Mouse (Mus musculus) E14TG2a.4 (cell line): ENCODE data around the gene Fbxo40.
A peak's percentile ranks its signal among the peaks of the same experiment; 100 is the strongest.

ENCODE experiments used
- H3K27me3 ChIP-seq: 2 replicates; pipeline ENCODE4 v1.6.1; 2014; ENCODE audit warnings: low read length, control low read depth; ENCODE audit not compliant: insufficient read depth
- H3K36me3 ChIP-seq: 2 replicates; pipeline ENCODE4 v1.6.1; 2014; ENCODE audit warnings: low read length, control low read depth; ENCODE audit not compliant: insufficient read depth
- H3K4me1 ChIP-seq: replicated peaks from 2 replicates; pipeline ENCODE4 v1.6.1; 2014; ENCODE audit warnings: low read depth, low read length, control low read depth
- H3K4me3 ChIP-seq: replicated peaks from 2 replicates; pipeline ENCODE4 v1.5.1; 2014; ENCODE audit warnings: mild to moderate bottlenecking, low read length
- H3K9me3 ChIP-seq: 2 replicates; pipeline ENCODE4 v1.6.1; 2014; ENCODE audit warnings: low read length, control low read depth
- CTCF ChIP-seq: conservative IDR thresholded peaks from 2 replicates; pipeline ENCODE4 v1.5.1; 2014; ENCODE audit warnings: low read length
- NANOG ChIP-seq: IDR thresholded peaks from 2 replicates; pipeline ENCODE4 v1.6.1; 2014; ENCODE audit warnings: borderline replicate concordance, low read length, mixed read lengths
- POU5F1 ChIP-seq: IDR thresholded peaks from 2 replicates; pipeline ENCODE4 v1.6.1; 2014; ENCODE audit warnings: low read length, borderline replicate concordance

Fbxo40 gene

GRCm38 (mm10) chr16:36989999-36990625, at the start of gene Fbxo40:
Gene Fbxo40 (minus strand): TSS chr16:36990467.
- Histone ChIP-seq H3K4me1 (peaks cover 19% of the 10 kb centered on the region), H3K27me3 (no peaks in the 10 kb centered on the region), H3K36me3 (no peaks in the 10 kb centered on the region), H3K4me3 (no peak within 1 kb of the TSS), H3K9me3 (no peaks in the 10 kb centered on the region; the same call in 1 of the 2 replicates)
- TF ChIP-seq NANOG (no peak), POU5F1 (no peak), CTCF (no peak)

GRCm38 (mm10) chr16:37034751-37035150, 44.5 kb upstream of the Fbxo40 start:
- no peaks in the 10 kb centered on the region for H3K4me1 ChIP-seq
- no peak for TF ChIP-seq CTCF
- no peak for TF ChIP-seq POU5F1
- TF ChIP-seq NANOG: no peak
- no peaks in the 10 kb centered on the region for H3K27me3 ChIP-seq
- no peaks in the 10 kb centered on the region for H3K9me3 ChIP-seq
- H3K36me3 ChIP-seq: peaks cover 25% of the 10 kb centered on the region
- H3K4me3 ChIP-seq: no peak overlapping the region

- no peaks in the 10 kb centered on the region for H3K9me3 ChIP-seq
- H3K4me3 ChIP-seq: no peak overlapping the region
- H3K27me3 ChIP-seq: no peaks in the 10 kb centered on the region
- no peak for TF ChIP-seq POU5F1
- TF ChIP-seq CTCF: no peak
- no peak for TF ChIP-seq NANOG
- peaks cover 28% of the 10 kb centered on the region for H3K36me3 ChIP-seq
- H3K4me1 ChIP-seq: no peaks in the 10 kb centered on the region
Observed at GRCm38 (mm10) chr16:37031996-37032395, 41.7 kb upstream of the Fbxo40 start.

GRCm38 (mm10) chr16:37027581-37027980, 37.3 kb upstream of the Fbxo40 start:
- H3K4me1 ChIP-seq: no peaks in the 10 kb centered on the region
- H3K36me3 ChIP-seq: peaks cover 13% of the 10 kb centered on the region
- H3K4me3 ChIP-seq: no peak overlapping the region
- TF ChIP-seq NANOG: no peak
- TF ChIP-seq POU5F1: no peak
- no peak for TF ChIP-seq CTCF
- peaks cover 8% of the 10 kb centered on the region for H3K9me3 ChIP-seq
- H3K27me3 ChIP-seq: no peaks in the 10 kb centered on the region

GRCm38 (mm10) chr16:37012336-37012735, 22.1 kb upstream of the Fbxo40 start:
- TF ChIP-seq NANOG (no peak), CTCF (no peak), POU5F1 (no peak)
- Histone ChIP-seq H3K4me3 (peak overlapping the region; percentile 99), H3K9me3 (no peaks in the 10 kb centered on the region), H3K27me3 (no peaks in the 10 kb centered on the region; the same call in 1 of the 2 replicates), H3K36me3 (peaks cover 28% of the 10 kb centered on the region), H3K4me1 (peaks cover 16% of the 10 kb centered on the region)

- peak overlapping the region; percentile 99 for H3K4me3 ChIP-seq
- TF ChIP-seq CTCF: no peak
- no peak for TF ChIP-seq NANOG
- no peak for TF ChIP-seq POU5F1
- no peaks in the 10 kb centered on the region for H3K9me3 ChIP-seq
- H3K27me3 ChIP-seq: no peaks in the 10 kb centered on the region; the same call in 1 of the 2 replicates
- H3K36me3 ChIP-seq: peaks cover 28% of the 10 kb centered on the region
- peaks cover 16% of the 10 kb centered on the region for H3K4me1 ChIP-seq
Observed at GRCm38 (mm10) chr16:37011922-37012289, 21.6 kb upstream of the Fbxo40 start.

- Histone ChIP-seq H3K4me3 (peak within 1 kb of the TSS; percentile 99), H3K4me1 (peaks cover 16% of the 10 kb centered on the region), H3K36me3 (peaks cover 28% of the 10 kb centered on the region), H3K9me3 (no peaks in the 10 kb centered on the region), H3K27me3 (no peaks in the 10 kb centered on the region; the same call in 1 of the 2 replicates)
- TF ChIP-seq POU5F1 (no peak), CTCF (no peak), NANOG (no peak)
Observed at GRCm38 (mm10) chr16:37011061-37011921, 21.0 kb upstream of the Fbxo40 start, which contains the start of gene Polq. Gene Polq (plus strand): TSS chr16:37011786.

GRCm38 (mm10) chr16:37010370-37010769, 20.1 kb upstream of the Fbxo40 start:
- H3K4me1 ChIP-seq: peaks cover 16% of the 10 kb centered on the region
- no peak overlapping the region for H3K4me3 ChIP-seq
- H3K9me3 ChIP-seq: no peaks in the 10 kb centered on the region
- peak; percentile 10; the same call in 1 of the 2 replicates for TF ChIP-seq CTCF
- no peak for TF ChIP-seq NANOG
- peaks cover 21% of the 10 kb centered on the region for H3K36me3 ChIP-seq
- no peaks in the 10 kb centered on the region; the same call in 1 of the 2 replicates for H3K27me3 ChIP-seq
